Mouse (Mus musculus): ENCODE results near the gene Gpr39. TPM values are rescaled to one million over a fixed set of nuclear protein-coding genes. Genes with fewer than 3 reads are reported as not detected.
A peak's percentile ranks its signal among the peaks of the same experiment; 100 is the strongest.

The Gpr39 gene
- total and polyA plus RNA-seq, 2 experiments from 2014 or later, result 0.21 to 0.24 TPM

DNA sequence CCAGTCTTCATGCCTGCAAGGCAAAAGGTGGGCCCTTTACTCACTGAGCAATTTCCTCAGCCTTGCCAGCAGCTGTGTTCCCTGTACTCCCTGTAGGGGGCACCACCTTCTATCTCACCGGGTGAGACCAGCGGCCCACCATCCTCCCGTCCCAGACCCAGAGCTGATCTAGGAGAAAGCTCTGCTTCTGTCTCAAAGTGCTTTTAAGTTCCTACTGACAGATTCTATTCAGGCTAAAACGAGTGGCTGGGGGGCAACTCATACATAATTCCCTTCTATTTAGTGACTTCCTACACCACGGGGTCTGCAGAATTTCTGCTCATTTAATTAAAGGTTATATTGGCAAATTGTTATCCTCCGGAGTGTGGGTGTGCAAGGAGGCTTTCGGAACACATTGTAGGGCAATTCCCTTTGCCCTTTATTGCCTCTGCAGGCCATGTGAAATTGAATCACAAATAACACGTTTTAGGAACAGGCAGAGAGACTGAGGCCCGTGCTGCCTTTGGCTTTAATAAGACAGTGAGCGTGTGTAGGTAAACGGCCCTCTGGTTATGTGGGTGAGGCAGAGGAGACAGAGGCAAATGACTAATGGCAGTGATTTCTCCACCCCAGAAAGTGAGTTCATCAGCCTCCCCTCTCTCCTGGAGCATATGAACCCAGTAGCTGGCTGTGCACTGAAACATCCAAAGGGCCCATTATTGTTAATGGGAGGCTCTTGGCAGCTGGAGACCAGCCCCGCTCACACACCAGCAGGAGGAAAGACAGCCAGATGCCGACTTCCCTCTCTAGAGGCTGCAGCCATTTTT, 53.1 kb downstream of the Gpr39 start:
- TF ChIP-seq CTCF (IDR thresholded peaks at IDR 0.05; ENCODE audit: low read depth), result peak; percentile 50
- H3K9ac ChIP-seq (replicated peaks; ENCODE audit: low read length), result no peak overlapping the region
- H3K27ac ChIP-seq, result no peak overlapping the region
- no peaks in the 10 kb centered on the region for H3K9me3 ChIP-seq (ENCODE audit: low read length)
- no peak overlapping the region for H3K4me3 ChIP-seq (ENCODE audit: low read length)
- WGBS, result 46% methylated on average over 13 of the region's 13 CpGs
- DNase-seq (ENCODE audit: low spot score) (no peak), ATAC-seq (no peak)
- no peak overlapping the region for H3K4me2 ChIP-seq (ENCODE audit: low read depth, low read length)
- H3K4me1 ChIP-seq (ENCODE audit: insufficient read depth, low read length), result no peaks in the 10 kb centered on the region
- no peaks in the 10 kb centered on the region for H3K27me3 ChIP-seq (ENCODE audit: insufficient read depth, low read length)
- no peaks in the 10 kb centered on the region for H3K36me3 ChIP-seq (ENCODE audit: insufficient read depth, low read length)

GRCm38 (mm10) chr1:125730537-125730880, 53.7 kb downstream of the Gpr39 start:
- ATAC-seq (no peak), DNase-seq (ENCODE audit: low spot score) (no peak)
- H3K9ac ChIP-seq (replicated peaks; ENCODE audit: low read length), result no peak overlapping the region
- H3K4me3 ChIP-seq (ENCODE audit: low read length), result no peak overlapping the region
- H3K36me3 ChIP-seq (ENCODE audit: insufficient read depth, low read length), result no peaks in the 10 kb centered on the region
- H3K4me1 ChIP-seq (ENCODE audit: insufficient read depth, low read length), result no peaks in the 10 kb centered on the region
- WGBS, result 91% methylated on average over 6 of the region's 6 CpGs
- no peaks in the 10 kb centered on the region for H3K9me3 ChIP-seq (ENCODE audit: low read length)
- H3K4me2 ChIP-seq (ENCODE audit: low read depth, low read length), result no peak overlapping the region
- no peaks in the 10 kb centered on the region for H3K27me3 ChIP-seq (ENCODE audit: insufficient read depth, low read length)
- TF ChIP-seq CTCF (IDR thresholded peaks at IDR 0.05; ENCODE audit: low read depth), result no peak
- no peak overlapping the region for H3K27ac ChIP-seq

GRCm38 (mm10) chr1:125731854-125732253, 55.1 kb downstream of the Gpr39 start:
- no peaks in the 10 kb centered on the region for H3K9me3 ChIP-seq (ENCODE audit: low read length)
- 76% methylated on average over 4 of the region's 4 CpGs for WGBS
- no peaks in the 10 kb centered on the region for H3K36me3 ChIP-seq (ENCODE audit: insufficient read depth, low read length)
- DNase-seq (ENCODE audit: low spot score), result no peak
- H3K27ac ChIP-seq, result no peak overlapping the region
- no peak for ATAC-seq
- no peak overlapping the region for H3K9ac ChIP-seq (replicated peaks; ENCODE audit: low read length)
- H3K4me2 ChIP-seq (ENCODE audit: low read depth, low read length), result no peak overlapping the region
- no peak overlapping the region for H3K4me3 ChIP-seq (ENCODE audit: low read length)
- TF ChIP-seq CTCF (IDR thresholded peaks at IDR 0.05; ENCODE audit: low read depth), result no peak
- no peaks in the 10 kb centered on the region for H3K27me3 ChIP-seq (ENCODE audit: insufficient read depth, low read length)
- no peaks in the 10 kb centered on the region for H3K4me1 ChIP-seq (ENCODE audit: insufficient read depth, low read length)

GRCm38 (mm10) chr1:125744766-125745165, 68.0 kb downstream of the Gpr39 start:
- H3K4me3 ChIP-seq (ENCODE audit: low read length), result no peak overlapping the region
- no peak overlapping the region for H3K27ac ChIP-seq
- no peak overlapping the region for H3K4me2 ChIP-seq (ENCODE audit: low read depth, low read length)
- DNase-seq (ENCODE audit: low spot score), result no peak
- no peaks in the 10 kb centered on the region for H3K4me1 ChIP-seq (ENCODE audit: insufficient read depth, low read length)
- 88% methylated on average over 4 of the region's 4 CpGs for WGBS
- no peaks in the 10 kb centered on the region for H3K27me3 ChIP-seq (ENCODE audit: insufficient read depth, low read length)
- H3K9ac ChIP-seq (replicated peaks; ENCODE audit: low read length), result no peak overlapping the region
- no peak for TF ChIP-seq CTCF (IDR thresholded peaks at IDR 0.05; ENCODE audit: low read depth)
- ATAC-seq, result no peak
- no peaks in the 10 kb centered on the region for H3K36me3 ChIP-seq (ENCODE audit: insufficient read depth, low read length)
- no peaks in the 10 kb centered on the region for H3K9me3 ChIP-seq (ENCODE audit: low read length)

DNA sequence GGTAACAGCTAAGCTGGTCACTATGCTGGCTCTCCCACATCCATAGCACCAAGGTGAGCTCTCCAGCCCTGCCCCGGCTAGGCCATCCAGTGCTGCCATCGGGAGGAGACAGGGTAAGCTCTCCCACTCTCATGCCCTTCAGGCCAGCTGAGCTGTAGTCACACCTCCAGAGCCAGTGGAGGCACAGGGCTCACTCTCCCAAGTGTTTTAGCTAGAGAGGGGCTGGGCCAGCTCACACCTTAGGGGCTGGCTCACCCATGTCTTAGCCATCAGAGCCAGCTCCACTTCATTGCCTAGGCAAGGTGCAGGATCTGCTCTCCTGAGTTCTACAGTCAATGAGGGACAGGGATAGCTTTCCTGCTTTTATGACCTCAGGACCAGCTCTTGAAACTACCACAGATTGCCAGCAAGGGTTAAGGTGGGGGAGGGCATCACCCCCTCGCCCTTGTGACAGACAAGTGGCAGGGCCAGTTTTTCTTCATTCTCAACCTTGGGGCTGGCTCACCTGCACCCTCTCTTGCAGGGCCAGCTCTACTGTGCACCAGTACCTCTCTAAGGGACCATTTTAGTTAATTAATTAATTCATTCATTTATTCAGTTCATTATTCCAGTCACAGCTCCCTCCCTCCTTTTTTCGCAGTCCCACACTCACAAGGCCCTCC, 78.7 kb downstream of the Gpr39 start:
- Histone ChIP-seq H3K27ac (no peak overlapping the region), H3K4me2 (ENCODE audit: low read depth, low read length) (no peak overlapping the region), H3K4me3 (ENCODE audit: low read length) (no peak overlapping the region), H3K9me3 (ENCODE audit: low read length) (no peaks in the 10 kb centered on the region), H3K9ac (replicated peaks; ENCODE audit: low read length) (no peak overlapping the region), H3K4me1 (ENCODE audit: insufficient read depth, low read length) (no peaks in the 10 kb centered on the region), H3K27me3 (ENCODE audit: insufficient read depth, low read length) (no peaks in the 10 kb centered on the region), H3K36me3 (ENCODE audit: insufficient read depth, low read length) (no peaks in the 10 kb centered on the region)
- DNase-seq (ENCODE audit: low spot score), result no peak
- no peak for TF ChIP-seq CTCF (IDR thresholded peaks at IDR 0.05; ENCODE audit: low read depth)
- ATAC-seq, result no peak
- 87% methylated on average over 4 of the region's 4 CpGs for WGBS

DNA sequence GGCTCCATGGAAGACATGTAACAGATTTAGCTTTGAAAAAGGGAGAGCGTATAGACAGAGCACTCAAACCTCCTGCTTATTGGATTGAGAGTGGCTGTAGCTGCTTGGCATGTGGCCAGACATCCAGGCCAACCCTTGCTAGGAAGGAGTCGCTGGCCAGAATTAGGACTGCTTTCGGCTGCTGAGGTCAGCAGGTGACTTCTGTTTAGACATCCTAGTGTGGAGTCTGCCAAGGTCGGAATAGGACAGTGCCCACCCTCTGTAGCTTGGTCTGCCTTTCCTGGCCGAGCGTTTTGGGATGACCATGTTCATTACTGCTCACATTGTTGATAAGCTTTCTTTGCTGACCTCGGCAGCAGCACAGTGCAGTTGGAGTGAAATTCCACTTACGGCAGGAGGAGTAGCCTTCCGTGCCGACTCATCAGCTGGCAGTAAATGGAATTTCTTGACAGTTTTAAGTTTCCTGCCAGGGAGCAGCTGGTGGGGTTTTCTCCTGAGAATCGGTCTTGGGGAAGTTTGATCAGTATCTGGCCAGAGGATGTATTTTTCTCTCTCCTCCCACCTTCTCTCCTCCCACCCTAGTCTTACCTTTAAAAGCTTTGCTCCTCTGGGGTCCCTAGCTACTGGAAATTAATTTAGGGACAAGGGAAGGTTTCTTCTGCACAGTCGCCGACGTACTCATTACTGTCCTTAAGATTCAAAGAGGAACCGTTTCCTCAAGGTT, 83.3 kb downstream of the Gpr39 start:
- TF ChIP-seq CTCF (IDR thresholded peaks at IDR 0.05; ENCODE audit: low read depth), result no peak
- Histone ChIP-seq H3K4me3 (ENCODE audit: low read length) (no peak overlapping the region), H3K27me3 (ENCODE audit: insufficient read depth, low read length) (no peaks in the 10 kb centered on the region), H3K27ac (peak overlapping the region; percentile 1; the same call in 1 of the 2 replicates), H3K4me1 (ENCODE audit: insufficient read depth, low read length) (no peaks in the 10 kb centered on the region), H3K4me2 (ENCODE audit: low read depth, low read length) (no peak overlapping the region; the same call in 1 of the 2 replicates), H3K36me3 (ENCODE audit: insufficient read depth, low read length) (no peaks in the 10 kb centered on the region), H3K9ac (replicated peaks; ENCODE audit: low read length) (no peak overlapping the region), H3K9me3 (ENCODE audit: low read length) (0 out of 2 replicates have a peak, but pooled peaks cover 2% of the 10 kb centered on the region)
- DNase-seq (ENCODE audit: low spot score), result peak; percentile 71
- WGBS, result 33% methylated on average over 15 of the region's 15 CpGs
- ATAC-seq, result peak; percentile 79
